Mouse (Mus musculus): ENCODE measurements around the gene Tpst1. TPM values are rescaled to one million over a fixed set of nuclear protein-coding genes. Genes with fewer than 3 reads are reported as not detected.

Tpst1 gene
- polyA plus RNA-seq, 1 experiment = 33.0 TPM

DNA sequence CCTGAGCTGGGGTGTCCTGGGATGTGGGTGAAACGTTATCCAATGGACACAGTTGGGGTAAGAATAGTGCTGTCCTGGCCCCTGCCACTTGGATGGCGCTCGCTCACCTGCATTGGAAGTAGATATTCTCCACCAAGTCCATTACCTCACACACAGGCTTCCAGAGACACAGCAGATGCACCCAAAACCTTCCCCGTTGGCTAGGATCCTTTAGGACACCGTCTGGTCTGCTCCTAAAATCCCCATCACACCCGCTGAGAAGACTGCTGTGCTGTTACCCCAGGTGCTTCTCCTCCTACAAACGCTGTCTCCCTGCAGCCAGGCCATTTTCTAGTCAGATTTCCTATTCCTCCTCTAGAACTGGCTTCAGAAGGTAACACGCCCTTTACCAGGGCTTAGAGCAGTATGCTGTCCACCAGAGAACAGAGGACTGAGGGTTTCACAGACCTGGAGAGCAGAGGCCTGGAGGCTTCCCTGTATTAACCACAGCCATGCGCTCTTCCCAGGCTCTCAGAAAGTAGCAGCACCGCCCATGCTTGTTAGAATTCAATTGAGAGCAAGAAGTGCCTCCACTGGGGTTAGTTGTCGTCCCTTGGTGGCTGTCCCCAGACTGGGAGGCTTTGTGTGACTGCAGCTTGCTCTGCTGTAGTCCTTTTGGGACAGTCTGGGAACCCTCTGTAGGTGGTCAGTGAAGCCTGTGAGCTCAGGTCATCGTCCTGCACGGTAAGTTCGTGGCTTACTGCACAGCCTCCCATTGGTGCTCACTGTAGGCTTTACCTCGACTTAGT lies 21.9 kb upstream of the Tpst1 start:
- TF ChIP-seq POLR2A (IDR thresholded peaks at IDR 0.05; ENCODE audit: extremely low read depth, insufficient read depth, low read length) (no peak), CTCF (IDR thresholded peaks at IDR 0.05; ENCODE audit: extremely low read depth, insufficient read depth, low read length) (no peak)
- H3K27ac ChIP-seq (ENCODE audit: insufficient read depth, low read length) = no peak overlapping the region
- H3K4me1 ChIP-seq (ENCODE audit: control insufficient read depth, insufficient read depth, low read length) = 0 out of 2 replicates have a peak, but pooled peaks cover 1% of the 10 kb centered on the region
- no peak overlapping the region for H3K4me3 ChIP-seq (ENCODE audit: insufficient read depth, low read length)

DNA sequence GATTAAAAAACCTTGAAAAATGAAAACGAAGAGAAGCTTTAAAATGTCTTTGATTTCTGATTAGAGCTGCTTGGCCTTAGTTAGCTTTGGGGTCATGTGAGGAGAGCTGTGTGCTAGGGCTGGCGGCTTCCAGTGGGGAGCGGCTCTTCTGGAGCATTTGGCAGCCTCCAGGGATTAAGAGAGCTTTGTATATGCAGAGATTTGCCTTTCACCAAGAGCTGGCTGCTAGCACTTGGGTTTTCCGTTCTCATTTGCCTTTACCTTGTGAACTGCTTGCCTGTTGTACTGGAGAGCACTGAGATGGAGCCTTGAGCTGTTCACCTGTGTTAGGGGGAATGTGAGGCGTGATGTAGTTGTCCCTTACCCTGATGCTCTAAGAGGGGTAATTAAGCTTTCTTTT lies 20.6 kb upstream of the Tpst1 start:
- 0 out of 2 replicates have a peak, but pooled peaks cover 1% of the 10 kb centered on the region for H3K4me1 ChIP-seq (ENCODE audit: control insufficient read depth, insufficient read depth, low read length)
- no peak overlapping the region for H3K4me3 ChIP-seq (ENCODE audit: insufficient read depth, low read length)
- H3K27ac ChIP-seq (ENCODE audit: insufficient read depth, low read length) = no peak overlapping the region
- TF ChIP-seq POLR2A (IDR thresholded peaks at IDR 0.05; ENCODE audit: extremely low read depth, insufficient read depth, low read length) = no peak

DNA sequence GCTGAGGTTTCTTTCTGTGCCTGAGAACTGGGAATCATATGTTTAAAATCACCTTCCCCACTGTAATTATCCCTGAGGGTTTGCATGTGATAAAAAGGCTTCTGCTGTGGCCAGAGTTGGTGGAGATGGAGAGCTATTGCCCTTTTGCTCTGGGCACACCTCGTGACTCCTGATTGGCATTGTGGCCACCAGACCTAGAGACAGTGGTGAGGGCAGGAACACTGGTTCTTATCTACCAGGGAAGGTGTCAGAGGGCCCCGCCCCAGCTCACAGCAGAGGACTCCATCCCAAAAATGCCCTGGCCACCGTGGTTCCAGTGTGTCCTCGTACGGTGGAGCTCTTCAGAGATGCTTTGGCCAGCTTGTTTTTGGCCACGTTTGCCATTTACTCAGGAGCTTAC lies 20.2 kb upstream of the Tpst1 start:
- no peak overlapping the region for H3K4me3 ChIP-seq (ENCODE audit: insufficient read depth, low read length)
- H3K27ac ChIP-seq (ENCODE audit: insufficient read depth, low read length) = no peak overlapping the region
- H3K4me1 ChIP-seq (ENCODE audit: control insufficient read depth, insufficient read depth, low read length) = 0 out of 2 replicates have a peak, but pooled peaks cover 1% of the 10 kb centered on the region
- TF ChIP-seq POLR2A (IDR thresholded peaks at IDR 0.05; ENCODE audit: extremely low read depth, insufficient read depth, low read length) = no peak
- TF ChIP-seq CTCF (IDR thresholded peaks at IDR 0.05; ENCODE audit: extremely low read depth, insufficient read depth, low read length) = no peak

DNA sequence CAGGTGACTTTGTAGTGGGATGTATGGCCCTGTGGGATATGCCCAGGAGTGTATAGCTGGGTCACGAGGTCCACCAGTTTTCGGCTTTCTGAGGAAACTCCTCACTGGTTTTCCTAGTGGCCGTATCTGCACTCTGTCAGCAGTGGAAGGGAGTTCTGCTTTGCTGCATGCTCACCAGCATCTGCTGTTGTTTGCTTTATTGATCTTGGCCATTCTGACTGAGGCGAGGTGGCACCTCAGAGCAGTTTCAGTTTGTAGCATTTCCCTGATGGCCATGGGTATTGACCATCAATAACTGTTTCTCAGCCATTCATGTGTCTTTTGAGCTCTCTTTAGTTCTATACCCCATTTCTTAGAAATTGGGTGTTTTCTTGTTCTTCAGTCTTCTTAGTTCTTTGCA lies 17.4 kb upstream of the Tpst1 start:
- no peak overlapping the region for H3K4me3 ChIP-seq (ENCODE audit: insufficient read depth, low read length)
- no peak overlapping the region for H3K27ac ChIP-seq (ENCODE audit: insufficient read depth, low read length)
- H3K4me1 ChIP-seq (ENCODE audit: control insufficient read depth, insufficient read depth, low read length) = 0 out of 2 replicates have a peak, but pooled peaks cover 1% of the 10 kb centered on the region
- TF ChIP-seq POLR2A (IDR thresholded peaks at IDR 0.05; ENCODE audit: extremely low read depth, insufficient read depth, low read length) (no peak), CTCF (IDR thresholded peaks at IDR 0.05; ENCODE audit: extremely low read depth, insufficient read depth, low read length) (no peak)

- H3K4me3 ChIP-seq (ENCODE audit: insufficient read depth, low read length) = no peak overlapping the region
- H3K4me1 ChIP-seq (ENCODE audit: control insufficient read depth, insufficient read depth, low read length) = 0 out of 2 replicates have a peak, but pooled peaks cover 1% of the 10 kb centered on the region
- TF ChIP-seq CTCF (IDR thresholded peaks at IDR 0.05; ENCODE audit: extremely low read depth, insufficient read depth, low read length) = no peak
- TF ChIP-seq POLR2A (IDR thresholded peaks at IDR 0.05; ENCODE audit: extremely low read depth, insufficient read depth, low read length) = no peak
- H3K27ac ChIP-seq (ENCODE audit: insufficient read depth, low read length) = no peak overlapping the region
Observed at GRCm38 (mm10) chr5:130056303-130056702, 16.8 kb upstream of the Tpst1 start.

DNA sequence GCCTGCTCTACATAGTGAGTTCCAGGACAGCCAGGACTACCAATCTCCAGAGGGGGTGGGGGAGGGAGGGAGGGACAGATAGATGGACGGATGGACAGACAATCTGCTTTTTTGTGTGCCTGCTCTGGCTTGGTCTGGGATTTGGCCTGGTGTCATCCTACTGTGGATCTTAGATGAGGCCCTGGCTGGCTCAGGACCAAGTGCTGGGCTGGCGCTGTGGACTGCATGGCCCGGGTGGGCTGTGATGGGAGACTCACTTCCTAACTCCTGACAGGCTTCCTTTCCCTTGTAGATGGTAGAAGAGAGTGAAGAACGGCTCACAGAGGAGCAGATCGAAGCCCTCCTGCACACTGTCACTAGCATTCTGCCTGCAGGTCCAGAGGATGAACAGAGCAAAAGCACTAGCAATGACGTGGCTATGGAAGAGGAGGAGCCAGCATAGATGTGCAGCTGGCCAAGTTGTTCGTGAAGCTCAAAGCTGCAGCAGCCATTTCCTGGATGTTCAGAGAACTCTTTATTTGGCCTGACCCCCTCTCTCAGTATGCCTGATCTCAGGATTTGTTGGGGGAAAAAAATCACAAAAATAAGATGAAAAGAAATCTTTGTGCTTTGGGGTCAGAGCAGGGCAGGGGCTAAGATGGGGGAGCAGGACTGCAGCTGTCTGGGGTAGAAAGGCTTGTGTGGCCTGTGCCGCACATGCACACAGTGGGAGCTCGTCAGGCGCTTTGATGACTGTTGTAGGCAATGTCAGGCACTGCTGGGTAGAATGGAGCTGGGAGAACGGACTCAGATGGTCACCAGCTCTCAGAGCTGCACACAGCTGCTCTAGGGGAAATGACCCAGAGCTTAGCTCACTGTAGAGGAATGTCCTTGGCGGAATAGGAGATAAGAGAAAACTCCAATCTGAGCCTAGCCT lies 13.5 kb upstream of the Tpst1 start:
- Histone ChIP-seq H3K27ac (ENCODE audit: insufficient read depth, low read length) (no peak overlapping the region), H3K4me3 (ENCODE audit: insufficient read depth, low read length) (no peak overlapping the region), H3K4me1 (ENCODE audit: control insufficient read depth, insufficient read depth, low read length) (no peaks in the 10 kb centered on the region)
- TF ChIP-seq POLR2A (IDR thresholded peaks at IDR 0.05; ENCODE audit: extremely low read depth, insufficient read depth, low read length) = no peak
- no peak for TF ChIP-seq CTCF (IDR thresholded peaks at IDR 0.05; ENCODE audit: extremely low read depth, insufficient read depth, low read length)

DNA sequence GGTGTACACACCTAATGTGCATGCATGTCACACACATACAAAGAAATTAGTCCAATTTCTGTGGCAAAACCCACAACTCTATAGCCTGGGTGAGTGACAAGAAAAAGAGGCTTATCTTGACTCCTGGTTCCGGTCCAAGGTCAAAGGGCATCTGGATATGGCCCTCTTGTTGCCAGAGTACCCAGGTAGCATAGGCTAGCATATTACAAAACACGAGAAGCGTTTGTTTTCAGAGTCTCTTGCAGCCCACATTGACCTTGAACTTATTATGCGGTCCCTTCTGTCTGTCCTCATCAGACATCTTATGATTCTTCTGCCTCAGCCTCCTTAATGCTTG lies 12.8 kb upstream of the Tpst1 start:
- Histone ChIP-seq H3K27ac (ENCODE audit: insufficient read depth, low read length) (no peak overlapping the region), H3K4me3 (ENCODE audit: insufficient read depth, low read length) (no peak overlapping the region), H3K4me1 (ENCODE audit: control insufficient read depth, insufficient read depth, low read length) (no peaks in the 10 kb centered on the region)
- TF ChIP-seq CTCF (IDR thresholded peaks at IDR 0.05; ENCODE audit: extremely low read depth, insufficient read depth, low read length) = no peak
- TF ChIP-seq POLR2A (IDR thresholded peaks at IDR 0.05; ENCODE audit: extremely low read depth, insufficient read depth, low read length) = no peak

GRCm38 (mm10) chr5:130062096-130062495 lies 11.0 kb upstream of the Tpst1 start:
- TF ChIP-seq CTCF (IDR thresholded peaks at IDR 0.05; ENCODE audit: extremely low read depth, insufficient read depth, low read length) (no peak), POLR2A (IDR thresholded peaks at IDR 0.05; ENCODE audit: extremely low read depth, insufficient read depth, low read length) (no peak)
- Histone ChIP-seq H3K4me3 (ENCODE audit: insufficient read depth, low read length) (no peak overlapping the region), H3K4me1 (ENCODE audit: control insufficient read depth, insufficient read depth, low read length) (no peaks in the 10 kb centered on the region), H3K27ac (ENCODE audit: insufficient read depth, low read length) (no peak overlapping the region)

GRCm38 (mm10) chr5:130063760-130064159 lies 9.4 kb upstream of the Tpst1 start:
- H3K4me1 ChIP-seq (ENCODE audit: control insufficient read depth, insufficient read depth, low read length) = no peaks in the 10 kb centered on the region
- no peak overlapping the region for H3K27ac ChIP-seq (ENCODE audit: insufficient read depth, low read length)
- H3K4me3 ChIP-seq (ENCODE audit: insufficient read depth, low read length) = no peak overlapping the region
- TF ChIP-seq POLR2A (IDR thresholded peaks at IDR 0.05; ENCODE audit: extremely low read depth, insufficient read depth, low read length) = no peak
- TF ChIP-seq CTCF (IDR thresholded peaks at IDR 0.05; ENCODE audit: extremely low read depth, insufficient read depth, low read length) = no peak

Measured in cortical plate, adult 2 months (tissue).